Mouse (Mus musculus) lung, postnatal 0 days (tissue): ENCODE results near the gene Dcst1.

Experiments used
- CTCF ChIP-seq: IDR thresholded peaks from 2 replicates; pipeline ENCODE4 v1.5.1; 2016; ENCODE audit warnings: antibody characterized with exemption, mild to moderate bottlenecking
- EP300 ChIP-seq: IDR thresholded peaks from 2 replicates; pipeline ENCODE4 v1.6.1; 2016; ENCODE audit warnings: antibody characterized with exemption, mild to moderate bottlenecking, control low read depth

GRCm38 (mm10) chr3:89385451-89385850 is 20.4 kb upstream of the Dcst1 start:
- TF ChIP-seq CTCF (no peak), EP300 (no peak)
